Mouse (Mus musculus): ENCODE data around the gene Limch1. TPM values are rescaled to one million over a fixed set of nuclear protein-coding genes. Genes with fewer than 3 reads are reported as not detected.

Limch1 gene
- polyA plus RNA-seq, 1 experiment from 2014 or later: 37.5 TPM

DNA sequence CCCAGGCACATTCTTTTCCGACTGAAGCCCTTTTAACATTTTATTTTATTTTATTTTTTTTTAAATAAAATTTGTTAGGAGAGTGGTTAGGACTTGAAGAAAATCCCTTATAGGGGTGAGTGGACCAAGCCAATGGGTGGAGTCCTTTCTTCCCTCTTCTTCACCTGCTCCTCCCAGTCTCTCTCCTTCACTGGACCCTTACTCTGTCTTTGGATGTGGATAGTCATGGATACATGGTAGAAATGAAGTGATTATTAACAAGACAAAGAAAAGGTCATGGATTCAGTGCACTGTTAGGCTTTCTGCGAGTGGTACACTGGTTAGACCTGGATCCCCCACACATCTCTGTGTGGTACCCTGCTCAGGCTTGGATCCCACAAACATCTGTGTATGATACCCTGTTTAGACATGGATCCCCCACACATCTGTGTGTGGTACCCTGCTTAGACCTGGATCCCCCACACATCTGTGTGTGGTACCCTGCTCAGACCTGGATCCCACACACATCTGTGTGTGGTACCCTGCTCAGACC lies 12.1 kb downstream of the Limch1 start:
- Histone ChIP-seq H3K4me3 (ENCODE audit: low read length) (no peak overlapping the region), H3K9ac (replicated peaks; ENCODE audit: low read length) (no peak overlapping the region), H3K27ac (ENCODE audit: low read length) (no peak overlapping the region), H3K36me3 (ENCODE audit: insufficient read depth, low read length) (no peaks in the 10 kb centered on the region), H3K4me1 (ENCODE audit: insufficient read depth, low read length) (0 out of 2 replicates have a peak, but pooled peaks cover 6% of the 10 kb centered on the region), H3K9me3 (ENCODE audit: low read length) (no peaks in the 10 kb centered on the region), H3K27me3 (ENCODE audit: insufficient read depth, low read length) (no peaks in the 10 kb centered on the region), H3K4me2 (replicated peaks; ENCODE audit: low read depth, low read length) (no peak overlapping the region)
- no peak for ATAC-seq (ENCODE audit: low FRiP score, low TSS enrichment)
- WGBS: 84% methylated on average over 2 of the region's 2 CpGs

DNA sequence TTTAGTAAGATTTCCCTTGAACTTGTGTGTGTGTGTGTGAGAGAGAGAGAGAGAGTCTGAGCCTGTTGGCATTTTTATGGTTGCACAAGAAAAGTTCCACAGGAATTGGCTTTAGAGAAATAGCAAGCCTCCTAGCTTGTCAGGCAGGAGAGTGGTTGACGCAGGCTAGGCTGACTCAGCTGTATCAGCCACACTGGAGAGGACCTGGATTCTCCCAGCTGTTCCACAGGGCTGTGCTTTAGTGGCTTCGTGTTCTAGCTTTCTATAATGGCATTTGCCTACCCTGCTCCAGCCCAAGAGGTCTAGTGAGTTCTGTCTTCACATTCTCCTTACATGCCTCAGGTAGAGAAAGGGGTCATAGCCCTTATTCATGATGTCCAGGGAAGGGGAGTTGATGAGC lies 13.7 kb downstream of the Limch1 start:
- H3K27me3 ChIP-seq (ENCODE audit: insufficient read depth, low read length): no peaks in the 10 kb centered on the region
- ATAC-seq (ENCODE audit: low FRiP score, low TSS enrichment): no peak
- H3K9me3 ChIP-seq (ENCODE audit: low read length): no peaks in the 10 kb centered on the region
- no peak overlapping the region for H3K4me2 ChIP-seq (replicated peaks; ENCODE audit: low read depth, low read length)
- 64% methylated on average over 2 of the region's 2 CpGs for WGBS
- H3K4me3 ChIP-seq (ENCODE audit: low read length): no peak overlapping the region
- no peak overlapping the region for H3K9ac ChIP-seq (replicated peaks; ENCODE audit: low read length)
- H3K4me1 ChIP-seq (ENCODE audit: insufficient read depth, low read length): 0 out of 2 replicates have a peak, but pooled peaks cover 6% of the 10 kb centered on the region
- H3K27ac ChIP-seq (ENCODE audit: low read length): no peak overlapping the region
- H3K36me3 ChIP-seq (ENCODE audit: insufficient read depth, low read length): no peaks in the 10 kb centered on the region

- WGBS: 86% methylated on average over 10 of the region's 10 CpGs
- no peak for ATAC-seq (ENCODE audit: low FRiP score, low TSS enrichment)
Observed at GRCm38 (mm10) chr5:66760747-66761146, 15.1 kb downstream of the Limch1 start.

DNA sequence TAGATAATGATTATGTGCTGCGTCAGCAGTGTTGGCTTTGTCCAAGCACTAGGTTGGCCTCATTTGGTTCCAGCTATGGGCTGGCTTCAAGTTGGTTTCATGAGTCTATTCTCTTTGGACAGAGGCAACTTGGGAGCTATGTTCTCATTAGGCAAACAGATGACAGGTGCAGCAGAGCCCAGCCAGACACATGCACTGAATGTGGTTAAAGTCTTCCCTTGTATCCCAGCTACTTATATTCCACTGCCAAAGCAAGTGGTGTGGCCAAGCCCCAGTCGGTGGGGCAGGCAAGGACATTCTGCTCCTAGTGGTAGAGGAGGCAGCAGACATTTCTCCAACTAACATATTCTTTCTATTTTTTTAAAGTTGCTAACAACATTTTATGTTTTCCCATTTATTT lies 16.4 kb downstream of the Limch1 start:
- no peaks in the 10 kb centered on the region for H3K36me3 ChIP-seq (ENCODE audit: insufficient read depth, low read length)
- H3K4me2 ChIP-seq (replicated peaks; ENCODE audit: low read depth, low read length): no peak overlapping the region
- H3K4me3 ChIP-seq (ENCODE audit: low read length): no peak overlapping the region
- no peak overlapping the region for H3K9ac ChIP-seq (replicated peaks; ENCODE audit: low read length)
- no peak for ATAC-seq (ENCODE audit: low FRiP score, low TSS enrichment)
- no peaks in the 10 kb centered on the region for H3K4me1 ChIP-seq (ENCODE audit: insufficient read depth, low read length)
- 72% methylated on average over 2 of the region's 2 CpGs for whole genome bisulfite sequencing
- H3K27ac ChIP-seq (ENCODE audit: low read length): no peak overlapping the region
- H3K27me3 ChIP-seq (ENCODE audit: insufficient read depth, low read length): no peaks in the 10 kb centered on the region
- H3K9me3 ChIP-seq (ENCODE audit: low read length): no peaks in the 10 kb centered on the region

More at GRCm38 (mm10) chr5:66760747-66761146, 15.1 kb downstream of the Limch1 start:
- H3K27ac ChIP-seq (ENCODE audit: low read length): no peak overlapping the region
- H3K4me3 ChIP-seq (ENCODE audit: low read length): no peak overlapping the region
- no peaks in the 10 kb centered on the region for H3K9me3 ChIP-seq (ENCODE audit: low read length)
- no peaks in the 10 kb centered on the region for H3K27me3 ChIP-seq (ENCODE audit: insufficient read depth, low read length)
- H3K4me1 ChIP-seq (ENCODE audit: insufficient read depth, low read length): 0 out of 2 replicates have a peak, but pooled peaks cover 6% of the 10 kb centered on the region
- H3K36me3 ChIP-seq (ENCODE audit: insufficient read depth, low read length): no peaks in the 10 kb centered on the region
- H3K4me2 ChIP-seq (replicated peaks; ENCODE audit: low read depth, low read length): no peak overlapping the region
- no peak overlapping the region for H3K9ac ChIP-seq (replicated peaks; ENCODE audit: low read length)

GRCm38 (mm10) chr5:66764129-66764528 lies 18.5 kb downstream of the Limch1 start:
- H3K4me1 ChIP-seq (ENCODE audit: insufficient read depth, low read length): no peaks in the 10 kb centered on the region
- no peak overlapping the region for H3K9ac ChIP-seq (replicated peaks; ENCODE audit: low read length)
- no peaks in the 10 kb centered on the region for H3K9me3 ChIP-seq (ENCODE audit: low read length)
- no peak overlapping the region for H3K27ac ChIP-seq (ENCODE audit: low read length)
- ATAC-seq (ENCODE audit: low FRiP score, low TSS enrichment): no peak
- no peak overlapping the region for H3K4me2 ChIP-seq (replicated peaks; ENCODE audit: low read depth, low read length)
- 89% methylated on average over 6 of the region's 6 CpGs for WGBS
- no peaks in the 10 kb centered on the region for H3K27me3 ChIP-seq (ENCODE audit: insufficient read depth, low read length)
- H3K4me3 ChIP-seq (ENCODE audit: low read length): no peak overlapping the region
- no peaks in the 10 kb centered on the region for H3K36me3 ChIP-seq (ENCODE audit: insufficient read depth, low read length)

- WGBS: 66% methylated on average over 2 of the region's 2 CpGs
- H3K4me2 ChIP-seq (replicated peaks; ENCODE audit: low read depth, low read length): no peak overlapping the region
- no peak for ATAC-seq (ENCODE audit: low FRiP score, low TSS enrichment)
- no peaks in the 10 kb centered on the region for H3K27me3 ChIP-seq (ENCODE audit: insufficient read depth, low read length)
- no peak overlapping the region for H3K9ac ChIP-seq (replicated peaks; ENCODE audit: low read length)
- no peak overlapping the region for H3K4me3 ChIP-seq (ENCODE audit: low read length)
- no peak overlapping the region for H3K27ac ChIP-seq (ENCODE audit: low read length)
- H3K4me1 ChIP-seq (ENCODE audit: insufficient read depth, low read length): no peaks in the 10 kb centered on the region
- H3K36me3 ChIP-seq (ENCODE audit: insufficient read depth, low read length): no peaks in the 10 kb centered on the region
- H3K9me3 ChIP-seq (ENCODE audit: low read length): no peaks in the 10 kb centered on the region
Observed at GRCm38 (mm10) chr5:66765911-66766310, 20.3 kb downstream of the Limch1 start.

DNA sequence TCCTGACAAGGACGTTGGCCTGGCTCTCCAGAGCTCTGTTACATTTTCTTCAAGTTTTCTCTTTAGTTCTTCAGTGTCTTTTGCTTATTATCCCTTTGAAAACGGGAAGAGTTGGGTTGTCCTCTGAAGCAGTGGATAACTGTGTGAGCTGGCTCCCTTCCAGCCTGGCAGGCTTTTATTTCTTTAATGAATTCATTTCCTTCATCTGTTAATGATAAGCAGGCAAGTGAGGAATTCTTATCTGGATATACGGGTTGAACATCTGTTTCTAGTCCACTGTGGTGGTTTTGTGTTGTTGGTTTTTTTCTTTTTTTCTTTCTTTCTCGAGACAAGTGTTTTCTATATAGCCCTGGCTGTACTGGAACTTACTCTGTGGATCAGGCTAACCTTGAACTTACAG lies 22.4 kb downstream of the Limch1 start:
- no peak for ATAC-seq (ENCODE audit: low FRiP score, low TSS enrichment)
- Histone ChIP-seq H3K9ac (replicated peaks; ENCODE audit: low read length) (no peak overlapping the region), H3K9me3 (ENCODE audit: low read length) (no peaks in the 10 kb centered on the region), H3K4me2 (replicated peaks; ENCODE audit: low read depth, low read length) (no peak overlapping the region), H3K4me3 (ENCODE audit: low read length) (no peak overlapping the region), H3K27ac (ENCODE audit: low read length) (no peak overlapping the region), H3K27me3 (ENCODE audit: insufficient read depth, low read length) (no peaks in the 10 kb centered on the region), H3K4me1 (ENCODE audit: insufficient read depth, low read length) (no peaks in the 10 kb centered on the region), H3K36me3 (ENCODE audit: insufficient read depth, low read length) (no peaks in the 10 kb centered on the region)
- 30% methylated on average over 4 of the region's 4 CpGs for WGBS

- ATAC-seq (ENCODE audit: low FRiP score, low TSS enrichment): no peak
- no peak overlapping the region for H3K27ac ChIP-seq (ENCODE audit: low read length)
- H3K27me3 ChIP-seq (ENCODE audit: insufficient read depth, low read length): no peaks in the 10 kb centered on the region
- no peak overlapping the region for H3K4me2 ChIP-seq (replicated peaks; ENCODE audit: low read depth, low read length)
- no peak overlapping the region for H3K4me3 ChIP-seq (ENCODE audit: low read length)
- H3K9ac ChIP-seq (replicated peaks; ENCODE audit: low read length): no peak overlapping the region
- 29% methylated on average over 4 of the region's 4 CpGs for WGBS
- no peaks in the 10 kb centered on the region for H3K9me3 ChIP-seq (ENCODE audit: low read length)
- no peaks in the 10 kb centered on the region for H3K36me3 ChIP-seq (ENCODE audit: insufficient read depth, low read length)
- H3K4me1 ChIP-seq (ENCODE audit: insufficient read depth, low read length): no peaks in the 10 kb centered on the region
Observed at GRCm38 (mm10) chr5:66769070-66769469, 23.4 kb downstream of the Limch1 start.

- no peak overlapping the region for H3K4me3 ChIP-seq (ENCODE audit: low read length)
- H3K4me2 ChIP-seq (replicated peaks; ENCODE audit: low read depth, low read length): no peak overlapping the region
- WGBS: 80% methylated on average over 5 of the region's 5 CpGs
- H3K27me3 ChIP-seq (ENCODE audit: insufficient read depth, low read length): no peaks in the 10 kb centered on the region
- peak; percentile 23; the same call in 1 of the 2 replicates for ATAC-seq (ENCODE audit: low FRiP score, low TSS enrichment)
- H3K9me3 ChIP-seq (ENCODE audit: low read length): no peaks in the 10 kb centered on the region
- no peaks in the 10 kb centered on the region for H3K4me1 ChIP-seq (ENCODE audit: insufficient read depth, low read length)
- H3K36me3 ChIP-seq (ENCODE audit: insufficient read depth, low read length): no peaks in the 10 kb centered on the region
- no peak overlapping the region for H3K9ac ChIP-seq (replicated peaks; ENCODE audit: low read length)
- H3K27ac ChIP-seq (ENCODE audit: low read length): no peak overlapping the region
Observed at GRCm38 (mm10) chr5:66769558-66769957, 23.9 kb downstream of the Limch1 start.

DNA sequence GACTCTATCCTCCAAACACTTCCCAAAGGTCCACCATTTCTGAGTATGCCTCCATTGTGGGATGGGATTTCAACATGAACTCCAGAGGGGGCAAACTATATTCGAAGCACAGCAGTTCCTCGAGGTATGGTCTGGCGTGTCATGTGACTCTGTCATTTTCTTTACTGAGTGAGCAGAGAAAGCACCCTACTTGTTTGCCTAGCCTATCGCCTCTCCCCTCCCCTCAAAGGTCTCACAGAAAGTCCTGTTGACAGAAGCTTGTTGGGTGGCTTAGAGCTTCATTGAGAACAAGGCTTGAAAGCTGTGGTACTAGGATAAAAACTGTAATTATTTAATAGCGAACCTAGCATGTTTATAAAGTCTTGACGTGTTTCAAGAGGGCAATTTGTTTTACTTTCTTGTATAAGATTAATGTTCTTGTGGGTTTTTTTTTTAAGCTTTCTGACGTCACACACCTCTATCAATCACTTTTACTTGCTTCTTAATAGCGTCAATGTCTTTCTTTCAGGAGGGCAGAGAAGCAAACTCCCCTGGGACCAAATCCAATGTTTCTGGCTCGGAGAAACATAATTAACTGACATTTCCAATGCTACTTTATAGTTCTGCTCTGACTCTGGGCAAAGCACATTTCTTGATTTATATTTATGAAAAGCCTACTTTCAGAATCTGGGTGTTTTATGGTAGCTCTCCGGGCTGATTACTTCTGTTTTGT lies 32.5 kb downstream of the Limch1 start:
- no peak overlapping the region for H3K4me3 ChIP-seq (ENCODE audit: low read length)
- no peak overlapping the region for H3K27ac ChIP-seq (ENCODE audit: low read length)
- no peak overlapping the region for H3K9ac ChIP-seq (replicated peaks; ENCODE audit: low read length)
- 46% methylated on average over 10 of the region's 10 CpGs for WGBS
- no peak for ATAC-seq (ENCODE audit: low FRiP score, low TSS enrichment)
- H3K4me2 ChIP-seq (replicated peaks; ENCODE audit: low read depth, low read length): no peak overlapping the region
- H3K36me3 ChIP-seq (ENCODE audit: insufficient read depth, low read length): no peaks in the 10 kb centered on the region
- H3K27me3 ChIP-seq (ENCODE audit: insufficient read depth, low read length): no peaks in the 10 kb centered on the region
- H3K4me1 ChIP-seq (ENCODE audit: insufficient read depth, low read length): no peaks in the 10 kb centered on the region; the same call in 1 of the 2 replicates
- no peaks in the 10 kb centered on the region for H3K9me3 ChIP-seq (ENCODE audit: low read length)
